Mouse (Mus musculus) midbrain, embryonic 11.5 days (tissue): ENCODE data around the gene Dync1i2. TPM values are rescaled to one million over a fixed set of nuclear protein-coding genes. Genes with fewer than 3 reads are reported as not detected.

Experiments
- ATAC-seq: fragments of 200-750 bp; cut with Nextera tagmentation; 2 replicates; pipeline ENCODE4 v1.8.0; 2017; ENCODE audit warnings: moderate TSS enrichment, moderate library complexity; ENCODE audit not compliant: low FRiP score
- DNase-seq: peaks from one replicate; pipeline ENCODE4 v3.0.0; 2015; ENCODE audit warnings: low spot score; ENCODE audit errors: missing footprints
- H3K27ac ChIP-seq: fragments of 300-500 bp; sonication (generic); 2 replicates; pipeline ENCODE4 v1.5.1; 2014; ENCODE audit warnings: low read depth, low read length
- H3K27me3 ChIP-seq: fragments of 300-500 bp; sonication (generic); 2 replicates; pipeline ENCODE4 v1.6.1; 2014; ENCODE audit warnings: mild to moderate bottlenecking, low read length, moderate library complexity, mixed read lengths; ENCODE audit not compliant: control insufficient read depth, insufficient read depth
- H3K36me3 ChIP-seq: fragments of 300-500 bp; sonication (generic); 2 replicates; pipeline ENCODE4 v1.6.1; 2014; ENCODE audit warnings: mild to moderate bottlenecking, low read length, moderate library complexity, mixed read lengths; ENCODE audit not compliant: control insufficient read depth, insufficient read depth
- H3K4me1 ChIP-seq: fragments of 300-500 bp; sonication (generic); 2 replicates; pipeline ENCODE4 v1.6.1; 2014; ENCODE audit warnings: low read length; ENCODE audit not compliant: control insufficient read depth, insufficient read depth
- H3K4me2 ChIP-seq: fragments of 300-500 bp; sonication (generic); 2 replicates; pipeline ENCODE4 v1.6.1; 2014; ENCODE audit warnings: mild to moderate bottlenecking, moderate library complexity
- H3K4me3 ChIP-seq: fragments of 300-500 bp; sonication (generic); 2 replicates; pipeline ENCODE4 v1.5.1; 2014; ENCODE audit warnings: low read depth, low read length
- H3K9ac ChIP-seq: fragments of 300-500 bp; sonication (generic); 2 replicates; pipeline ENCODE4 v1.6.1; 2014; ENCODE audit warnings: low read length
- H3K9me3 ChIP-seq: fragments of 300-500 bp; sonication (generic); 2 replicates; pipeline ENCODE4 v1.6.1; 2016; ENCODE audit warnings: low read length; ENCODE audit not compliant: control insufficient read depth
- WGBS: fragments of 180-500 bp; shearing (Covaris S2); extraction: QIAGEN DNeasy Blood & Tissue Kit; methylation state at CpG from one replicate; pipeline ENCODE4 v1.1.7; 2014; 5-methylcytosine and 5-hydroxymethylcytosine counted together
- polyA plus RNA-seq: library from polyadenylated mRNA; unstranded; fragments of >200 nt; fragmentation: Nextera tagmentation; extraction: Ambion mirVana; gene quantifications from 2 replicates; pipeline ENCODE4 v1.2.1, GENCODE M21; 2014

The Dync1i2 gene
- polyA plus RNA-seq = 189 and 206 TPM in 2 replicates

DNA sequence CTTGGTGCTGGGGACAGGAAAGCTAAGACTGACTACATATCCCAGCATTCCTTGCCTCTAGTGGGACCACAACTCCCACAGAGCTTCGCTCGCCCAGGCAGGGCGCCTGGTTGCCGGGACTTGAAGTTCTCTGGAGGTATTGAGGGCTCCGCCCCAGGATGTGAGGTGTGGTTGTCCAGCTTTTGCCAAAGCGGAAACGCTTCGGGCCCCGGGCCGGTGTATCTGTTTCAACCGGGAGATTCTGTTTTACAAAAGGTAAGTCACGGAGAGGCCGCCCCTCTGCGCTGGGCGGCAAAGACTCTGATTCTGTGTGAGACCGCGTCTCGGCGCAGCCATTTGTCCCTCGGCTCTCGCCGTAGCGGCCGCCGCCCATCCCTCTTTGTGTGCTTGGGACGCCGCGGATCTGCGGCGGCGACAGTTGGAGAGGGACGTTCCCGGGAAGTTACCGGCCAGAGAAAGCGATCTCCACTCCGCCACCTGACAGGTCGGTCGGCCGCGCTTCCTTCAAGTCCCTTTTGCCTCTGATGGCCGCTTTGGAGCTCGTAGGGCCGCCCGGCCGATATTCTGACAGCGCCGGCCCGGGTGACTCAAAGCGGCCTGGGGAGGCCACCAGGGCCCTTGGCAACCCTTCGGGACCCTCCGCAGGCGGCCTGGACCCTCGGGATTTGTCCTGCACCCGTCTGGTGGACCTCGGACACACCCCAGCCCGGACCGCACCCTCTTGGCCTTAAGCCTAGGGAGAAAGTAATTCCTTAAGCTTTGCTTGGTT, at the start of gene Dync1i2:
Gene Dync1i2, plus strand, starts transcription at position 116 of the 769 bp plus-strand sequence.
- Histone ChIP-seq H3K9ac (peak within 1 kb of the TSS; percentile 97), H3K36me3 (no peaks in the 10 kb centered on the region), H3K27ac (peak within 1 kb of the TSS; percentile 58), H3K9me3 (no peaks in the 10 kb centered on the region), H3K4me2 (peak within 1 kb of the TSS; percentile 66), H3K4me1 (no peaks in the 10 kb centered on the region), H3K27me3 (no peaks in the 10 kb centered on the region), H3K4me3 (peak within 1 kb of the TSS; percentile 97)
- WGBS = under 1% methylated on average over 57 of the region's 57 CpGs
- DNase-seq = peak; percentile 98
- peak; percentile 100 for ATAC-seq

DNA sequence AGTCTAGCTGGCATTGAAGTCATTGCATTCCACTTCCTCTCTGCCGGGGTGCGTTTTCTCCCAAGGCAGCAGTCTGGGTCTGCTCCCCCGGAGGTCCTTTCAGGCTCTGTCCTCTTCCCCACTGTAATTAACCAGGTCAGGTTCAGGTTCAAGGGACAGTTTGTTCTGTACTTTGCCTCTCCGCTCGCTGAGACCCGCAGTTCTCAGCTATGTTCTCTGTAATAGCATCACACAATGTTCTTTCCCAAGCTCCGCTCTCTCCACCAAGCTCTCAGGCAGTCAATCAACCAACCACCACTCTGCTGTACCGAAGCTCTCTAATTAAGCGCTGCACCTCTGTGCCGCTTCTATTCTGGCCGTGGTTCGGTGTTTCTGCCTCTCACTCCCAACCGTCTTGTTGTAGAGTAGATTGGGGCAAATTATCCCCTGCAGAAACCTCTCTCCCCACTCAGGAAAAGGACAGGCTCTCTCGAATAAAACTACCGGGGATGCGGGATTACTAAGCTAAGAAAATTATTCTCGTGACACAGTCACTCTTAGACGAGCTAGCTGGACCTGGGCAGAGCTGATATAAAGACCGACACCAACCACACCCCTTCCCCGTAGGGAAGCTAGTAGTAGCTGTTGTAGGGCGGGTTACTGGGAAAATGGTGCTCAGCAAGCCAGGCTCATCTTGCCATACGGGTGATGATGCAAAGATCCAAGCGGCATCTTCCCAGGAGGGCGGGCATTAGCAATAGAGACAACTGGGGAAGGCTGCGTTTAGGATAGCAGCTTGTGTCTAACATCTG, 48.5 kb upstream of the Dync1i2 start:
- Histone ChIP-seq H3K27ac (no peak overlapping the region), H3K4me1 (peaks cover 3% of the 10 kb centered on the region; the same call in 1 of the 2 replicates), H3K4me2 (no peak overlapping the region), H3K9ac (no peak overlapping the region), H3K27me3 (no peaks in the 10 kb centered on the region), H3K9me3 (no peaks in the 10 kb centered on the region), H3K4me3 (no peak overlapping the region), H3K36me3 (no peaks in the 10 kb centered on the region)
- DNase-seq (peak; percentile 41), ATAC-seq (no peak)
- WGBS = 84% methylated on average over 25 of the region's 25 CpGs

DNA sequence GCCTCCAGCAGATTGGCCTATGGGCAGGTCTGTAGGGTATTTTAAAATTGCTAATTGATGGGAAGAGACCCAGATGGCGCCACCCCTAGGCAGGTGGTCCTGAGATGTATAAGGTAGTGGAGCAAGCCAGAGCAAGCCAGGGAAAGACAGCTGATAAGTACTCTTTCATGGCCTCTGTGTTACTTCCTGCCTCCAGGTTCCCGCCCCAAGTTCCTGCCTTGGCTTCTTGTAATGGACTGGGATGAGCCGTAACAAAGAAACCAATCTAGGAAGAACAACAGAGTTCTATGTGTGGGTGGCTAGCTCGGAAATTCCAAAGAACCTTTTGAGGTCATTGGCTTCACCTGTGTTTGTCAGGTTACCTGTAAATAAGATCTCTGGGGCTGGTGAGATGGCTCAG, 44.3 kb upstream of the Dync1i2 start:
- H3K27me3 ChIP-seq = no peaks in the 10 kb centered on the region
- WGBS = 86% methylated on average over 4 of the region's 4 CpGs
- H3K27ac ChIP-seq = no peak overlapping the region
- H3K4me3 ChIP-seq = no peak overlapping the region
- H3K4me1 ChIP-seq = peaks cover 5% of the 10 kb centered on the region; the same call in 1 of the 2 replicates
- H3K4me2 ChIP-seq = no peak overlapping the region
- DNase-seq (no peak), ATAC-seq (no peak)
- H3K9ac ChIP-seq = no peak overlapping the region
- no peaks in the 10 kb centered on the region for H3K36me3 ChIP-seq
- no peaks in the 10 kb centered on the region for H3K9me3 ChIP-seq

DNA sequence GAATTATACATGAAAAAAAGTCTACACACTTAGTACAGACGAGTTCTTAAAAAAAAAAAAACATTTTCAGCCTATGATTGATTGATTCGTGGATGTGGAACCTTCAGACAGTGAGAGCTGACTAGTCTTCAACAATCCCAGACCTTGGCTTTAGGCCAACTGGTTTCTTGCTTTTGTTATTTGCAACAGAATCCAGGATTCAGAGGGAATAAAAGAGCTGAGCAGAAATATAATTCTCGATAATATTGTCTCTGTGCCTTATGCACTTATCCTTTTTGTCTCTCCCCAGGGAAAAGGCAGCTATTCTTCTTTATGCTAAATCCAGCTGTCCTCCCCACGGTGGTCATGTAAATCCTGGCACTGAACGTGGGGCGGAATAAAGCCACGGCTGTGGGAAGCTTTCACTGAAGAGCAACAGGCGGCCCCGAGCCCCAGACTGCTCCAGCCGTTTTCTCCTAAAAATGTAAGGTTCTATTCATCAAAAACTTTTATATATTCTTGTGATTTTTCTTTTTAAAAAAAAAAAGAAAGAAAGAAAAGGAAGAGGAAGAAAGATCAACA, 43.0 kb upstream of the Dync1i2 start:
- Histone ChIP-seq H3K36me3 (no peaks in the 10 kb centered on the region), H3K27ac (peak overlapping the region; percentile 22; the same call in 1 of the 2 replicates), H3K9ac (no peak overlapping the region), H3K4me1 (peaks cover 5% of the 10 kb centered on the region; the same call in 1 of the 2 replicates), H3K4me3 (no peak overlapping the region), H3K4me2 (no peak overlapping the region), H3K27me3 (no peaks in the 10 kb centered on the region), H3K9me3 (no peaks in the 10 kb centered on the region)
- 28% methylated on average over 10 of the region's 10 CpGs for WGBS
- peak; percentile 54; the same call in 1 of the 2 replicates for ATAC-seq
- DNase-seq = peak; percentile 87

DNA sequence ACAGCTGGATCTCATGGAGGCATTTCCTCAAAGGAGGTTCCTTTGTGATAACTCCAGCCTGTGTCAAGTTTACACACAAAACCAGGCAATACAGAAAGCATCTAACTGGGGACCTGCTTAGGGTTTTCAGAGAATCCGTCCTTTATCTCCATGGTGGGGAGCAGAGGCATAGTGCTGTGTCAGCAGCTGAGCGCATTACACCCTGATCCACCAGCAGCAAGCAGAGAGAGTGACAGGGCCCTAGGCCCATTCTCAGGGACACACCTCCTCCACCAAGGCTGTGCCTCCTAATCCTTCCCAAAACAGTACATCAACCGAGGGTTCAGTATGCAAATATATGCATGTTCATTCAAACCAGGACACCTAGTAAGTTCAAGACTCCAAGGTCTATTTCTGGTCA, 38.5 kb upstream of the Dync1i2 start:
- Histone ChIP-seq H3K9ac (no peak overlapping the region), H3K4me1 (peaks cover 5% of the 10 kb centered on the region; the same call in 1 of the 2 replicates), H3K4me3 (no peak overlapping the region), H3K4me2 (no peak overlapping the region), H3K9me3 (no peaks in the 10 kb centered on the region), H3K36me3 (no peaks in the 10 kb centered on the region), H3K27me3 (no peaks in the 10 kb centered on the region), H3K27ac (no peak overlapping the region)
- ATAC-seq (no peak), DNase-seq (peak; percentile 49)
- WGBS = 48% methylated on average over 3 of the region's 3 CpGs

DNA sequence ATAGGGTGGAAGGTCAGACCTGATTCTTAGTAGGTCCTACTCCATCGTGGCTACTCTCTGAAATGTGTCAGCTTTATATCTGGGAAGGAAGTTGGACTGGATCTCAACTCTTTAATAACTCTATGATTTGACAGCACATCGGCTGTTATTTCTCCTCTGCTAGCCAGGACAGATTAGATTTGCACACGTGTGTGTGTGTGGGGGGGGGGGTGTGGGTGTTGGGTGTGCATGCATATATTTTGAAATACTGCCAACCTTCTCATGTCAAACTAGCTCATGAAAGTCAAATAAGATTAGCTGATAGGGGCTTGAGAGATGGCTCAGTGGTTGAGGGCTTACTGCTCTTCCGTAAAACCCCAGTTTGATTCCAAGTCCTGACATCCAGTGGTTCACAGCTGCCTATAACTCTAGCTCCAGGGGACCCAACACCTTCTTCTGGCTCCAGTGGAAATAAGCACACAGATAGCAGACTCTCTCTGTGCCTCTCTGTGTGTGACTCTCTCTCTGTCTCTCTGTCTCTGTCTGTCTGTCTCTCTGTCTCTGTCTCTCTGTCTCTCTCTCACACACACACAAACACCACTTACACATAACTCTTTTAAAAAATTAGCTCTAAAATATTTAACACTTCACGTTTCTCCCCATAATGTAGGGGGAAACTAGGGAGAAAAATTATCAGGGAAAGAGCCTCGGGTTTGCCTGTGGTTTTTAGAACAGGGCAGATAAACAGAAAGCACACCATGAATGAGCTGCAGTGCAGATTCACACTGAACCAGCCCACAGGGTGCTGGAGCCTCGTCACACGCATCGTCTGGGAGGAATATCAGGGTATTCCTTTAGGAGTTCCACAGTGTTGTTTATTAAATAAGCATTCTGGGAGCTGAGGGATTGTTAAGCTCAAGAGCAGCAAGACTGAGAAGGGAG, 34.9 kb upstream of the Dync1i2 start:
- no peaks in the 10 kb centered on the region for H3K9me3 ChIP-seq
- ATAC-seq (no peak), DNase-seq (peak; percentile 37)
- no peaks in the 10 kb centered on the region for H3K36me3 ChIP-seq
- no peaks in the 10 kb centered on the region for H3K27me3 ChIP-seq
- H3K4me1 ChIP-seq = no peaks in the 10 kb centered on the region
- no peak overlapping the region for H3K27ac ChIP-seq
- H3K4me3 ChIP-seq = no peak overlapping the region
- H3K4me2 ChIP-seq = no peak overlapping the region
- H3K9ac ChIP-seq = no peak overlapping the region
- 76% methylated on average over 9 of the region's 9 CpGs for whole genome bisulfite sequencing

DNA sequence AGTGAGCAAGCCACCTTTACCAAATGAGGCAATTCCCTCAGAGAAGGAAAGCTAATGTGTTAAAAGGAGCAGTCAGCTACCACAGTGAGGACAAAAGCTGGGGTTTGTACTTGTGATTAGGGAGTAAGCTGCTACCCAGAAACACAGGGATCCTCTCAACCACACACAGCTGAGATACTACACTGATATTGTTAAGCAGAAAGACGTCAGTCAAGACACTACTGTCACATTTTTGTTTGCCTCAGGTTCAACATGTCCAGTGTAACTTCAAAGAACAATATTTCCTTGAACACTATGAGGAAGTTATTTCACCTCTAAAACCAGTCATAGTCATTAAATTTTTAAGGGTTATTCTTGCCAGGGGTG, 34.3 kb upstream of the Dync1i2 start:
- WGBS = 68% methylated on average over 1 of the region's 1 CpGs
- no peak overlapping the region for H3K4me3 ChIP-seq
- no peaks in the 10 kb centered on the region for H3K9me3 ChIP-seq
- DNase-seq (peak; percentile 51), ATAC-seq (no peak)
- H3K27ac ChIP-seq = no peak overlapping the region
- no peak overlapping the region for H3K4me2 ChIP-seq
- H3K36me3 ChIP-seq = no peaks in the 10 kb centered on the region
- H3K9ac ChIP-seq = no peak overlapping the region
- H3K4me1 ChIP-seq = no peaks in the 10 kb centered on the region
- H3K27me3 ChIP-seq = no peaks in the 10 kb centered on the region

DNA sequence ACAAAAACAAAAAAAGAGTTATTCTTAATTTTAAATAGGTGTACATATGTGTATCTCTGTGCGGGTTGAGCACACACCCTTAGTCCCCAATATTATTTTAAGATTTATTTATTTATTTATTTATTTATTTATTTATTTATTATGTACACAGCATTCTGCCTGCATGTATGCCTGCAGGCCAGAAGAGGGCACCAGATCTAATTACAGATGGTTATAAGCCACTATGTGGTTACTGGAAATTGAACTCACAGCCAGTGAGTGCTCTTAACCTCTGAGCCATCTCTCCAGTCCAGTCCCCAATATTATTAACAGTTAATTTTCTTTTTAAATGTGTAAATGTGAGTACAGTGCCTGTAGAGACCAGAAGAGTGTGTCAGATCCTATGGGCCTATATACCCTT, 33.7 kb upstream of the Dync1i2 start:
- Histone ChIP-seq H3K27me3 (no peaks in the 10 kb centered on the region), H3K4me3 (no peak overlapping the region), H3K4me1 (no peaks in the 10 kb centered on the region), H3K9me3 (no peaks in the 10 kb centered on the region), H3K9ac (no peak overlapping the region), H3K4me2 (no peak overlapping the region), H3K27ac (no peak overlapping the region), H3K36me3 (no peaks in the 10 kb centered on the region)
- ATAC-seq (no peak), DNase-seq (no peak)
- 100% methylated on average over 1 of the region's 1 CpGs for WGBS
